Mouse (Mus musculus) inflammation-experienced regulatory T-cells, adult 6 months (primary cell): ENCODE measurements around the gene Taf7l. TPM values are rescaled to one million over a fixed set of nuclear protein-coding genes. Genes with fewer than 3 reads are reported as not detected.
A peak's percentile ranks its signal among the peaks of the same experiment; 100 is the strongest.

Experiments used
- ATAC-seq: one replicate; pipeline ENCODE4 v1.8.0; 2017
- polyA plus RNA-seq, 3 experiments: library from polyadenylated mRNA; unstranded; fragments of 100-300 nt; shearing (Covaris generic); gene quantifications; one replicate each; pipeline ENCODE4 v1.2.1; 2017

Gene Taf7l
- not detected for polyA plus RNA-seq

DNA sequence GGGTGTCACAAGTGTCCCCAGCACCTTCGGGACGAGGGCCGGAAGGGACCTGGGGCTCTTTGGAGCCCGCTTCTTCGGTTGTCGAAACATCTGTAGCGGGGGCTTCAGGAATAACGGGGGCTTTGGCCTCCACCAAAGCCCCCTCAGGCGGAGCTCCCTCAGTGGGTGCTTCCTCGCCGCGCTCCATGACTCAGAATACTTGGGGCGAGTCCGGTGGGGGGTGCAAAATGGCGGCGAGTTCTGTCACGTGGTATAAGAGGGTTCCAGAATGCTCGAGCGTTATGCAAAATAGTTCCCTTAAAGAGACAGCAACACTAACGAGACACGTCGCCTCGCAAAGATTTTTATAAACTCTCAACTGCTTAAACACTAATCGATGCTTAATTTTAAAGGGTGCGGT lies at the start of gene Taf7l:
TSS of gene Taf7l (minus strand) at position 201 of the 400 bp plus-strand sequence.
- ATAC-seq: no peak

DNA sequence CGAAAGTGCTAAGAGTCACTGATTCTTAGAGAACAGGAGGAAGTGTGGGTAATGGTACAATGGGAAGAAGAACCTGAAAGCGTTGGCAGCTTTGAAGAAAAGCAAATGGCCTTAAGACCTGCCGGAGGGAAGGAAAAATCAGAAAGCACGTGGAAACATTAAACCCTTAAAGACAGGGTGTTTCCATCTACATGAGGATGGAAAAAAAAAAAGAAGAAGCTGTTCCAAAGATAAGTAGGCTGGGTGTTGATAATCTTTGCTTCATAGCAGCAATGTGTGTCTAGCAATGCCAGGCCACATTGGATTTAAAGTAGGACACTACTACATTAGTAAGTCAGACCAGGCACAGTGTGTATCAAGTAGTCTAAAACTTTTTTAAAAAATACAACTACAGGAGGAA lies 49.0 kb upstream of the Taf7l start:
- ATAC-seq: no peak

DNA sequence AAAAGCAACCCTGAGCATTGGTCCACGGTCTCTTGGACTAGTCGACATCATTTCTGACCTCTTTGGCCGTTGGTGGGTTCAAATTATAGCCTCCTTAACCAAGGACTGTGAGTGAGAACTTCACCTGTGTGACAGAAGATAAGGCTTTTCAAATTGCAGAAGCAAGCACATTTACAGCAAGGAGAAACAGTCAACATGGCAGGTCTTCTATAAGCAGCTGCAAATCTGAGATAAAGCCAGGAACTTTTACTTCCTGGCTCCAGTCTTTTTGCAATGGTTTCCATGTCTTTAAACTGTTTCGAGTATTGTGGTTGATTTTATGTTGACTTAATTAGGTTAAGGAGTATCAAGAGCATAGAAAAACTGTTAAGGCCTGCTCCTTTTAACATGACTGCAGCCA lies 47.5 kb upstream of the Taf7l start:
- no peak for ATAC-seq

DNA sequence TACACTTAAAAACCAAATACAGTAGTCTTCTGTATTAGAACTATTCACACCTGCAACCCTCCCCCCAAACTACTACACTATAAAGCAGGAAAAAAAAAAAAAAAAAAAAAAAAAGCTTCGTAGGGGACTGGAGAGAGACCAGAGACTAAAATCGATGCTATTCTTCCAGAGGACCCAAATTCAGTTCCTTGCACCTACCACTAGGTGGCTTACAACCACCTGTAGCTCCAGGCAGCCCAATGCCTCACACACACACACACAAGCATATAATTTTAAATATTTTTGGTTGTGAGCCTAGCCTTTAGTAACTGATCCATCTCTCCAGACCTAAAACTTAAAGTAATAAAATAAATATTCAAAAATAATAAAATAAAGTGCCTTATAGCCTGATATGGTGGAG lies 33.2 kb upstream of the Taf7l start:
- ATAC-seq: peak; percentile 56

DNA sequence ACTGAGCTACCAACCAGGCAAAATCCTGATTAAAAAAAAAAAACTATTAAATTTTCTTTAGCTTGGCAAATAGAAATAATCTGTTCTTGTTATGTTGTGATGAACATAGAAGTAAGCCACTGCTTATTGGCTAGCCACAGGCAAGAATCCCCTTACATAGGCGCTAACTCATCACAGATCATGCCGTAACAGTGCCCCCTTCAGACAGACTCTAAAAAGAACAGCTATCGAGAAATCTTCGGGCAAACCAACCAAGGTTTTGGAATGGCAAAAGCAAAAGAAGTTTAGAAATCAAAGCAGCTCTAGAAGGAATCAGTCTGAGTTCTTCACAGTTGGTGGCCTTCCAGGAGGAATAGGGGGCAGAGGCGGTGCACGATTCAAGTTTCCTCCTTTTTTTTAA lies 31.7 kb upstream of the Taf7l start:
- ATAC-seq: no peak

DNA sequence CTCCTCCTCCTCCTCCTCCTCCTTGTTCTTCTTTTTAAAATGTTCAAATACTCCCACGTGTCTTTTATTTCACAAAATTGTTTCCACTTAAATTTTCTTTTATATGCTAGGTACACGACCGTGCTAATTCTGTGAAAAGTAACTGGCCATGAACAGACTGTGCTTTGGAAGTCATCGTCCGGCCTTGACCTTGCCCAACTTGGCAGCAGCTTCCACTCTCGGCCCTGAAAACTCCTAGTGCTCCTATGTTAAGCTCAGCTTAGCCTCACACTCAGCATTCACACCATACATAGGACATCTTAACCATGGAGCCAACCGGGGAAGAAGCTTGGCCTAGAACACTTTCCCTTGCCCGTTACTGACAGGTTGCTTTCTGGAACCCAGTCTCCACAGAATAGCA lies 24.4 kb upstream of the Taf7l start:
- no peak for ATAC-seq

DNA sequence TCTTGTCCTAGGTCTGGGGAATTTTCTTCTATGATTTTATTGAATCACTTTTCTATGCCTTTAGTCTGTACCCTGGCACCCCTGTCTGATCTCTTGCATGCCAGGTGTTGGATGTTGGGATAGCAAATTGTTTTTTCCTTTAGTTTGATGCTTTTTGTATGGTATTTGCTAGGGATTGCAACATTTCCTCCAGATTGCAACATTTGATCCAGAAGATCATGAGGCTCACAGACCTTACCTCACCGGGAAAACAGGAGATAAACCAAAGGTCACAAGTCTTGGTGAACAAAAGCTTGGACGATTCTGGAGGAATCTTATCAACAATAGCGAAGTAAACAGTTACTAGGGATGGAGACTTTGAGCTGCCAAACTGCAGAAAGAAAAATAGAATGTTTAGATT lies 5.4 kb upstream of the Taf7l start:
- ATAC-seq: no peak

DNA sequence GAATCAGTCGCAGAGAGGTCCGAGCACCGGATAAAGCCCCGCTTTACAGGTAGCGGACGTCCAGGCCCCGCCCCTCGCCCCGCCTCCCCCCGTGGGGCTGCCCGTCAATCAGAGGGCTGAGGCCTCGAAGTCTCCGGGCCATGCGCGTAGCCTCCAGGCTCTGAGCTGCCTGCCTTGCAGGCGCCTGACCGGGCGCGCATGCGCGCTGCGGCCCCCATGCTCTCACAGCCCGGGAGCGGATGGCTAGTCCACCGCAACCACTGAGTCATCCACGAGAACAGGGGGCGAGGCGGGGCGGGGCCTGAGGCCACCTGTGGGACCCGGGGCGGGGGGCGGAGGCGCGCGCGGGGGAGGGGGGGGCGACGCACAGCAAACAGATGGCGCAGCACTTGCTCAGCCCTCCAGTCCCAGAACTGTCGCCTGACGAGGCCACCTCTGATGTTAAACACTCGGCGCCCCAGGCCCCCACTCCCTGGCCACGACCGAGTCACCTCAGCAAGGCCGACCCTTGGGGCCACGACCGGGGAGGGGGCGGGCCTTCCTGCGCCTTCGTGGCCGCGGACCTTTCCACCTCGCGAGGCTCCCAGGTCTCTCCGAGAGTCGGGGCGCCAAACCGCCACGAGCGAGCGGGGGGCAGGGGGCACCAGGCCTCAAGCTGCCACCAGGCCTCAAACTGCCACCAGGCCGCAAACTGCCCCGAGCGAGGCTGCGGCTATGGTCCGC lies 1.1 kb downstream of the Taf7l start:
- ATAC-seq: no peak

DNA sequence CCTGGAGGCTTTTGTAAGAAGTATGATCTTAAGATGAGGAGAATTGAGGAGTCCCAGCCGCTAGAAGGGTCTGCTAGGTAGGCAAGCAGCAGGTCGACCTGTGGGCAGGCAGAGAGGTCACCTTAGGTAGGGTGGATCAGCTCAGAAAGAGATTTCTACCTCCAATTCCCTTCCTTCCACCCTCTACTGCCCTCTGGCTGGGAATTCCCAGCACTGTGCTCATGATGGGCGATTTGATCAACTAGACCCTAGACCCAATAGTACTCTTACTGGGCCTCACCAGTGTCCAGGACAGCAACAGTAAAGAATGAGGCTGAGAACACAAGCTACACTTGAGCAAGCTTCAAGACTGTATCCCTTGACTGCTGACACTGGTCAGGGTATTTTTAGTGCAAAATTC lies 49.0 kb downstream of the Taf7l start:
- ATAC-seq: no peak

DNA sequence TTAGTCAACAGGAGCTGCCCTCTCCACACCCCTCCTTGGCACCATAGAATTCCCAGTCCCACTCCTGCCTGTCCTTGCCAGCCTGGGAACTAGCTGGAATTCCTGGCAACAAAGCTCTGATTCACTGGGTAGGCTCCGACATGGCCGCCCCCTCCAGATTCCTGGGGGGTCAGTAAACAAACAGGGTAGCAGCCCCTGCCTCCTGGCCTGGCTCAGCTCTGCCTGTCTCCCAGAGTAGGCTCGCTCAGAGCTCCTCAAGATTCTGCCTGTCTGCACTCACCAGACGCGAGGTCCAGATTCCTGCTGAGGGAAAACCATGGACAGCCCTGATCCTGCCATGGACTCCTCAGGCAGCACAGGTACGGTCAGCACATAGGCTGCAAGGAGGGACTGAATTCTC lies 49.5 kb downstream of the Taf7l start:
- no peak for ATAC-seq

DNA sequence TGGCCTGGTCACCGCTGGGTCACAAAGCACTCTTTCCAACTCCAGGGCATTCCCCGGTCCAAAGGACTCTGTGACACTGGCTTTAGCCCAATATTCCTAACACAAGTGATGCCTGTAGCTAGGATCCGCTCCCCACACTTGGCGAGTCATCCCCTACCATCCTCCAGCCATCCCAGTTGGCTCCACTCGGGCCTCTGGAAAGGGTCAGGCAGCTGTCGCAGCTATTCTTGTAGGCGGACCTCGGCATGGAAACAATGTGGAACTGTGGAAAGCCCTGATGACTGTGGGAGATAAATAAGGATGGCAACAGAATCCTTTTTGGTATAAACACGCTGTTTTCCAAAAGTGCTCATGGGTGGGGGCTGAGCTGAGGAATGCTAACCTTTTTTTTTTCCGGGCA lies 50.5 kb downstream of the Taf7l start:
- no peak for ATAC-seq

DNA sequence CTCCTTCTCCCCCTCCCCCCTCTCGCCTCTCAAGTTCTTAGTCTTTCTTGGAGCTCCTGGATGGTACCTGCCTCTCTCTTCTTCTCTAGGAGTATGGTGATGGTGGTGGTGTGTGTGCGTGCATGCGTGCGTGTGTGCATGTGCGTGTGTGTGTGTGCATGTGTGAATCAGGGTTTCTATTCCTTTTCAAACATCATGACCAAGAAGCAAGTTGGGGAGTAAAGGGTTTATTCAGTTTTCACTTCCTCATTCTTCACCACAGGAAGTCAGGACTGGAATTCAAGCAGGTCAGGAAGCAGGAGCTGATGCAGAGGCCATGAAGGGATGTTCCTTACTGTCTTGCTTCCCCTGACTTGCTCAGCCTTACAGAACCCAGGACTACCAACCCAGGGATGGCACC lies 52.0 kb downstream of the Taf7l start:
- ATAC-seq: no peak

DNA sequence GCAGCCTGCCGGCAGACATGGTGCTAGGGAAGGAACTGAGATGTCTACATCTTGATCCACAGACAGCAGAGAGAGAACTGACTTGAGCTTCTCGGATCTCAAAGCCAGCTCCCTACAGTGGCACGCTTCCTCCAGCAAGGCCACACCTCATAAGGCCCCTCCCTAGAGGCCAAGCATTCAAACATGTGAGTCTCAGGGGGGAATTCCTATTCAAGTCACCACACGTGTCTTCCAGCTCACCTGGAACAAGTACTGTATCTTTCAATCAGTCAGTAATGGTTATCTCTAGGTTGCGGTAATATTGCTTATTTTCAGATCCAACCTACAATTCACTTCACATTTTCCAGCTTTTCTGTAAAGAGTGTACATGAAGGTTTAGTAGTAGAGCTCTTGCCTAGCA lies 56.2 kb downstream of the Taf7l start:
- no peak for ATAC-seq

DNA sequence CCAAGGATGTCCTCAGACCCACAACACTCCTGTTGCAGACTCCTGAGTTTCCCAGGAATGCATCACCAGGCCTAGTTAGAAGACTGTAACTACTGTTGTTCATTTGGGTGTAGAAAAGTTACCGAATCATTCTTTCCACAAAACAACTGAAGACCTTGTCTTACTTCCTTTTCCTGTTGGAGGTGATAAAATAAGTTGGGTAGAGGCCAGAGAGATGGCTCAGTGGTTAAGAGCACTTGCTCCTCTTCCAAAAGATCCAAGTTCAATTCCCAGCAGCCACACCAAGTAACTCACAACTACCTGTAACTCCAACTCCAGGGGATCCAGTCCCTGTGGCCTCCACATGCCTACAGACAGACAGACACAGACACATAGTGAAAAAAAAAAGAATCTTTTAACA lies 64.2 kb downstream of the Taf7l start:
- ATAC-seq: no peak

Other genes starting within 250 kb of the Taf7l start
- gene Trmt2b, start 199.5 kb downstream of the Taf7l start, polyA plus RNA-seq: 10 to 100 TPM; 19.9 to 24.3 (median 22.8) TPM
- gene Tmem35a, start 181.3 kb downstream of the Taf7l start, polyA plus RNA-seq: not detected
- gene Cenpi, start 168.4 kb downstream of the Taf7l start, polyA plus RNA-seq: 10 to 100 TPM in 1 of 3 experiments, 1 to 10 TPM in 2; 1.8 to 14.2 (median 2.6) TPM
- gene Drp2, start 71.9 kb downstream of the Taf7l start, polyA plus RNA-seq: under 1 TPM in 1 of 3 experiments, not detected in 2; 0.16 TPM
- gene Timm8a1, start 65.4 kb upstream of the Taf7l start, polyA plus RNA-seq: 10 to 100 TPM; 26.3 to 31.8 (median 30.4) TPM
- gene Btk, start 107.1 kb upstream of the Taf7l start, polyA plus RNA-seq: 1 to 10 TPM in 2 of 3 experiments, under 1 TPM in 1; 0.54 to 1.2 (median 1.1) TPM
- 100 to 1,000 TPM; 370 to 723 (median 685) TPM for gene Rpl36a, start 109.2 kb upstream of the Taf7l start, polyA plus RNA-seq
- 1 to 10 TPM; 3.1 to 5.2 (median 3.5) TPM for gene Gla, start 124.6 kb upstream of the Taf7l start, polyA plus RNA-seq
- gene Hnrnph2, start 124.7 kb upstream of the Taf7l start, polyA plus RNA-seq: 100 to 1,000 TPM in 1 of 3 experiments, 10 to 100 TPM in 2; 96.0 to 102 (median 98.8) TPM
- 1 to 10 TPM in 1 of 3 experiments, under 1 TPM in 2; 0.54 to 1.0 (median 0.62) TPM for gene Armcx4, start 210.0 kb upstream of the Taf7l start, polyA plus RNA-seq
- gene Armcx1, start 241.5 kb upstream of the Taf7l start, polyA plus RNA-seq: 1 to 10 TPM in 2 of 3 experiments, under 1 TPM in 1; 0.54 to 4.6 (median 1.4) TPM